Mouse (Mus musculus) kidney, adult 9 months (tissue): ENCODE data around the gene Gusb.
A peak's percentile ranks its signal among the peaks of the same experiment; 100 is the strongest.

Experiments
- DNase-seq: peaks from one replicate; pipeline ENCODE4 v3.0.0; 2022

Gusb gene

DNA sequence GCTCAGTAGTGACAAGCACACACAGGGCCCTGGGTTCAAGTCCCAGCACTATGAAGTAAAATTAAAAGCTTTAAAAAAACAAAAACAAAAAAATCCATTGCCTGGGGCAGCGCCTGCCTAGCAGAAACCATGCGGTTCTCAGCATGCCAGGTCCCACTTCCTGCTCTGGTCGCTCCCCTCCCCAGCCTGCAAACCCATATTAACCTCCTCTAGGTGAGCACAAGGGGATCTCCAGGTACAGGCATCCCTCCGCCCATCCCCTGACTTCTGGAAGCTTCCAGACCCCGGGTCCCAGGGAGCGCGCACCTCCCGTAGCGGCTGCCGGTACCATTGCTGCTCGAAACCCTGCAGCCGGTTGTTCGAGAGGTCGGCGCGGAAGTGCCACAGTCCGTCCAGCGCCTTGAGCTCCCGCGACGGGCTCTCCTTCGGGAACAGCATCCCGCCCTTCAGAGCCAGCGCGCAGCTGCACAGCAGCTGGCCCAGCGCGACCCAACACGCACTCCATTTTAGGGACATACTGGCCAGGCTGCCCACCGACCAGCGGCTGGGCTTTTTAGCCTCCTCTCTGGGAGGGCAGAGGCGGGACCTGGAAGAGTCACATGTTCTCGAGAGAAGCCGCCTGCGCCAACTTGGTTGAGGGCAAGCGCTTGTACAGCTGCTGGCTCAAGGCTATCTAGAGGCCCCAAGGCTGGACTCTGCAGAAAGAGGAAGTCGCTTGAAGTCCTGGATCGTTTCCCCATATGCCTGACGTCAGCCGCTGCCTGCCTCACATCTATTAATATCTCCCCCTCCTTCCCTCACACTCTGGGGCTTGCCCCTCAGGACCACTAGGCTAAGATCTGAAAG lies at the start of gene Gusb:
Gene Gusb, minus strand, starts transcription at position 749 of the 846 bp plus-strand sequence.
- DNase-seq, result peak; percentile 84

DNA sequence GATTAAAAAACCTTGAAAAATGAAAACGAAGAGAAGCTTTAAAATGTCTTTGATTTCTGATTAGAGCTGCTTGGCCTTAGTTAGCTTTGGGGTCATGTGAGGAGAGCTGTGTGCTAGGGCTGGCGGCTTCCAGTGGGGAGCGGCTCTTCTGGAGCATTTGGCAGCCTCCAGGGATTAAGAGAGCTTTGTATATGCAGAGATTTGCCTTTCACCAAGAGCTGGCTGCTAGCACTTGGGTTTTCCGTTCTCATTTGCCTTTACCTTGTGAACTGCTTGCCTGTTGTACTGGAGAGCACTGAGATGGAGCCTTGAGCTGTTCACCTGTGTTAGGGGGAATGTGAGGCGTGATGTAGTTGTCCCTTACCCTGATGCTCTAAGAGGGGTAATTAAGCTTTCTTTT lies 49.7 kb upstream of the Gusb start:
- DNase-seq, result no peak

DNA sequence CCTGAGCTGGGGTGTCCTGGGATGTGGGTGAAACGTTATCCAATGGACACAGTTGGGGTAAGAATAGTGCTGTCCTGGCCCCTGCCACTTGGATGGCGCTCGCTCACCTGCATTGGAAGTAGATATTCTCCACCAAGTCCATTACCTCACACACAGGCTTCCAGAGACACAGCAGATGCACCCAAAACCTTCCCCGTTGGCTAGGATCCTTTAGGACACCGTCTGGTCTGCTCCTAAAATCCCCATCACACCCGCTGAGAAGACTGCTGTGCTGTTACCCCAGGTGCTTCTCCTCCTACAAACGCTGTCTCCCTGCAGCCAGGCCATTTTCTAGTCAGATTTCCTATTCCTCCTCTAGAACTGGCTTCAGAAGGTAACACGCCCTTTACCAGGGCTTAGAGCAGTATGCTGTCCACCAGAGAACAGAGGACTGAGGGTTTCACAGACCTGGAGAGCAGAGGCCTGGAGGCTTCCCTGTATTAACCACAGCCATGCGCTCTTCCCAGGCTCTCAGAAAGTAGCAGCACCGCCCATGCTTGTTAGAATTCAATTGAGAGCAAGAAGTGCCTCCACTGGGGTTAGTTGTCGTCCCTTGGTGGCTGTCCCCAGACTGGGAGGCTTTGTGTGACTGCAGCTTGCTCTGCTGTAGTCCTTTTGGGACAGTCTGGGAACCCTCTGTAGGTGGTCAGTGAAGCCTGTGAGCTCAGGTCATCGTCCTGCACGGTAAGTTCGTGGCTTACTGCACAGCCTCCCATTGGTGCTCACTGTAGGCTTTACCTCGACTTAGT lies 48.4 kb upstream of the Gusb start:
- DNase-seq, result no peak

DNA sequence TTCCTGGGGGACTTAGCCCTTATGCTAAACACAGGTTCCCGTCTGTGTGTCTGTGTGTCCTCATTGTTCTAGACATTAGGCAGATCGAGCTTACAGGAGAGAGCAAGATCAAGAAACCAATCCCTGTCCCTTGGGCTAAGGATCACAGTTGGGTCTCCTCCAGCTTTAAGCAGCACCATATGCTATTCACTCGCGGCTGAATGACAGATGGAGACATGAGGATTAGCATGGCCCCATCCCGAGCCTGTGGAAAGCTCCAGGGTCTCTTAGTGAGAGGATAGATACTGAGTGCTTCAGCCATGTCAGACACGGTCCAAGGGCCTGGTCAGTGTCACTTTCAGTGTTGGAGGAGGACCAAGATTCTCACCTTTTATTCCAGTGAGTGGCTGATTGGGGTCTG lies 47.6 kb upstream of the Gusb start:
- DNase-seq, result no peak

DNA sequence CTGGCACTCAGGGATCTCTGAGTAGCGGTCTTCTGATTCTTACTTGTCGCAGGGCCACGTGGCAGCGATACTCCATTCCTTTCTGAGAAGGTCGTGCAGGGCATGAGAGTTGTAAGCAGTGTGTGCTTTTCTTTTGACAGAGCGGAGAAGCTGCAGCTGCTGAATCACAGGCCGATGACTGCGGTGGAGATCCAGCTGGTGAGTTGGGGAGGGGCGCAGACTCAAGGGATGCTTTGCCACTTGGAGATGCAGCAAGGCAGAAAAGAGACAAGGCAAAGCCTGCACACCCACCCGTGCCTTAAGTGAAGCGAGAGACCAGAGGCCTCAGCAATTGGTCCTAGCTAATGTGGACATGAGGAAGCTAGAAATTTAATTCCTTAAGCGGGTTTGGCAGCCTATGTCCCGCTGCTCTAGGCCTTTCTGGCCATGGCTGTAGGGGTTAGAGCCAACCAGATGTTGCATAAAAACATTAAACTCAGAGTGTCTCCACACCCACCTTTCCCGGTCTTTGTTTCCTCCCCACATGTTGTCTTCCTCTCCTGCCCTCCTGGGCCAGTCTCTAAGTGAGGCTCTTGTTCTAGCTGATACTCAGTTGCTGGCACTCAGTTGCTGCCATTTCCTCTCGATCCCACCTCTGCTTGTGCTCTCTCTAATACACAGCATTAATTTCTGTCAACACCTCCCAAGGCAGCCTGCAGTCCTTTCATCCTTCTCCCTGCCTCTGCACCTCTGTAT lies 46.1 kb upstream of the Gusb start:
- no peak for DNase-seq

DNA sequence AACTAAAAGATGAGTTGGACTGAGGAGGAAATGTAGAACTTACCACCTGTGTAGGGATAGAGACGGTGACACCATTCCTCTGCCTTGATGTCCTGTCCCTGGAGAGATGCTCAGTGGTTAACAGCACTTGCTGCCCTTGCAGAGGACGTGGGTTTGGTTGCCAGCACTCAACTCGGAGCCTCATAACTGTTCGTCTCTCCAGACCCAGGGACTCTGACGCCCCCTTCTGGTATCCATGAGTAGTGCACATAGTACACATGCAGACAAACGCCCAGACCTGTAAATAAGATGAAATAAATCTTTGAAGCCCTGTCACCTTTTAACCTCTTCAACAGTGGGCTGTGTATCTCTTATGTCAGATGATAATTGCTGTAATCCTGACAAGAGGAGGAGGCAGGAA lies 44.2 kb upstream of the Gusb start:
- no peak for DNase-seq

DNA sequence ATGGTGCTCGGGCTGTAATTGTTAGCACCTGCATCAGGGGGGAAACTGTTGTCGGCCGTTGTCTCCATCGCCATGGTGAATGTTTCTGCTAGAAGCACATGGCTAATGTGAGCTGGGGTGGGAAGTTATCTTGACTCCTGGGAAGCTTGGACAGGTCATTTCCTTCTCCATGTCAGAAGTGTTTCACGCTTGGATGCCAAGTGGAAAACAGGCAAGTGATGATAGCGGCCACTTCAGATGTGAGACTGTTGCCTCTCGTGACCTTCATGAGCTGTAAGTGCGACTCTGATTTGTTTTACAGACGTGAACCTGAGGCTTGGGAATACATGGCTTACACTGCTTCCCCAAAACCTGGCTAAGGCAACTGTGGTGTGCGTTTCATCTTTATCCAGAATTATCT lies 43.7 kb upstream of the Gusb start:
- no peak for DNase-seq

DNA sequence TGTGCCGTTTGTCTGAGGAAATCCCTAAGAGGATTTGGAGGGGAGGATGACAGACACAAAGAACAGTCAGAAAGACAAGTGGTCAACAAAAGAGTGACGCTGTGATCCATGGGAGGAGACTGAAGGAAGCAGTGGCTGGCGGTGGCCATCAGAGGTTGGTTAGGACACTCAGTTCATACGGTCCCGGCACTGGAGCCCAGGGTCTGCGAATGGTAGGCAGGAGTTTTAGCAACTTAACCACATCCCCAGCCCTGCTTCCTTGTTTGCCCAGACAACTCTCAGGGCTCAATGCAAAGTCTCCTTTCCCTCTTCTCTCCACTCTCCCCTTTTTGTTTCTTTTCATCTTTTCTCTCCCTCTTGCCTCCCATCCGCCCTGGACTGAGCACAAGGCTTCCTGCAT lies 43.3 kb upstream of the Gusb start:
- no peak for DNase-seq

DNA sequence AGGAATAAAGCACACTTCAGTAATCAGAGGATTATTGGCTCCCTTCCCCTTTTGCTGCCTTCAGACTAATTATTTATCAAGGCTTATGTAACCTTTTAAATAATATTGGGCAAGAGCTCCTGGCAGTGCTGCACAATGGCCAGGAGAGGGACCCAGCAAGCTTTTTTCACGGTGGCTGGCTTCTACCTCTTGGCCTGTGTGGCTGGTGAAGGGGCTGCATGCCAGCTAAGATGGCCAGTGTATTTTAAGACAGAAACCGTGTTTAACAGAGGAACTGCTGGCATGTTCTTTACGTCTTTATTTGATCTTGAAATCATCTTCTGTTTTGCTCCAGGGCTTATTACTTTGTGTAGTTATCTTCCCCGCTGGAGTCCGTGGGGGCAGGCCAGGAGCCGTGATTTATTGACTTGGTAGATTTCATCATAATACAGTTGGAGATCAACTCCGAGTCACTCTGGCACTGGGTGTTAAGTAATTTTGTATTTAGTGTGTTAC lies 41.4 kb upstream of the Gusb start:
- DNase-seq, result peak; percentile 94

DNA sequence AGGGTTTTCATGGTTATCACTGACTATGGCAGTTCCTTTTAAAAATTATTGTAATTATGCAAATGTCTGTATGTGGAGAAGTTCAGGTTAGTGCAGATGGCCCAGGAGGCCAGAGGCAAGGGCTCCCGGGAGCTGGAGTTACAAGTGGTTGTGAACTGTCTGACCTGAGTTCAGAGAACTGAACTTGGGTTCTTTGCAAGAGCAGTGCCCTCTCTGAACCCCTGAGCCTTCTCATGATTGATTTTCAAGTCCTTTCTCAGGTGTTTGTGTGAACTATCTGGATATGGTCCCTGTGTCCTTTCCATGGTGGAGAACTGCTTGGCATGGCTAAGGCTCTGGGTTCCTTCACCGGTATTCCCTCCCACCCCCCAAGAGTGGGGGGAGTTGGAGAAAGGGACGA lies 40.9 kb upstream of the Gusb start:
- peak; percentile 51 for DNase-seq

DNA sequence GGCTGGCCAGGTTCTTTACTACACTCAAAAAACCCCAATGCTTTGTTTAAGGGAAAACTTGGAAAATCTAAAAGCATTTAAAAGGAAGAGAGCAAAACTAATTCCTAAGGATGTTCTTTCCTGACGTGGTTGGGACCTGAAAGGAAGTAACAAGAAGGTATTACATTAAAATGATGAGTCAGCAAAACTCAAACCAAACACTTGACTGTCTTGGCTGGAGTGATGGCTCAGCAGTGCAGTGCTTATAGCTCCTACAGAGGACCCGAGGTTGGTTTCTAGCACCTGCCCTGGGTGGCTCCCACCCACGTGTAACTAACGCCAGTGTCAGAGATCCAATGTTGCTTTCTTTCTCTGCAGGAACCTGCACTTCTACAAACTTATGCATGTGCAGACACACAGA lies 38.4 kb upstream of the Gusb start:
- DNase-seq, result no peak

DNA sequence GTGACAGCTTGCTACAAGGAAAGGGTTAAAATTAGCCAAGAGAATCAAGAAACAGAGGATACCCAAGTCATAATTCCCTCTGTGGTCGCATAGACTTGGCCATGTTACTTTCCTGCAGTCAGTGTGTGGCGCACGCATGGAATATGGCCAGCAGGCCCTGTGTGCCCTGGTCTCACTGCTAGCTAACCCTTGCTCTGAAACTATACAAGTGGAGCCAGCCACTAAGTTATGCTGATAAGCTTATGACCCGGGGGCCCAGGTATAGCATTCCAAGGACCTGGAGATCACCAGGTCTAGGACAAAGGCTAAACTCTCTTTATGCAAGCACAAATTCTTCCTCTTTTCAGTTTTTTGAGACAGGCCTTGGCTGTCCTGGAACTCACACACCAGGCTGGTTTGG lies 37.9 kb upstream of the Gusb start:
- no peak for DNase-seq

DNA sequence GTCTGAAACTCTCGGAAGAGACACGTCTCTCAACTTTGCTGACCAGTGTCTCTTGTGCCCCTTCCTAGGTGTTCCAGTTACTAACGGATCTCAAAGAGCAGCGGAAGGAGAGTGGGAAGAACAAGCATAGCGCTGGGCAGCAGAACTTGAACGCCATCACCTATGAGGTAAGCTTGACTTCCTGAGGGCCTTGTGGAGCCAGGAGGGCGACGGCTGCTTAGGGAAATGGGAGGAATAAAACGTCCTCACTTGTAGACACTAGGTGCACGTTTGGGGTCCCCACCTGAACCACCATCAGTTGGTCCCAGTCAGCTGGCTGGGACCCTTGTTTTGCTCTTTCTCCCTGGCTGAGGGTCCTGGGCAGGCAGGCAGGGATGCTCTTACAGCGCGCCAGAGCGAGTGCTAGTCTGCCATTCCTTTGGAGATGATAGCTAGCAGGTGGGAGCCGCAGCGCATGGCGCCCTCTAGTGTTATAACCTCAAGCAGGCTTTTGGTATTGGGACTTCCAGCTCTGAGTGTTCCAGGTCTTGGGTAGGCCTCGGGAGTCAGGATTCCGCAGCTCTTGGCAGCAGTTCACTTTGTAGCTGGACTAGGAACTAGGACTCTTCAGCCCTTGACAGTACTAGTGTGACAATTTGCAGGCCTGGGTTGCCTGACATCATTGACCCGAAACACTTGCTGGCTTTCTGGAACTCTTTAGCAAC lies 35.1 kb upstream of the Gusb start:
- peak; percentile 83 for DNase-seq

DNA sequence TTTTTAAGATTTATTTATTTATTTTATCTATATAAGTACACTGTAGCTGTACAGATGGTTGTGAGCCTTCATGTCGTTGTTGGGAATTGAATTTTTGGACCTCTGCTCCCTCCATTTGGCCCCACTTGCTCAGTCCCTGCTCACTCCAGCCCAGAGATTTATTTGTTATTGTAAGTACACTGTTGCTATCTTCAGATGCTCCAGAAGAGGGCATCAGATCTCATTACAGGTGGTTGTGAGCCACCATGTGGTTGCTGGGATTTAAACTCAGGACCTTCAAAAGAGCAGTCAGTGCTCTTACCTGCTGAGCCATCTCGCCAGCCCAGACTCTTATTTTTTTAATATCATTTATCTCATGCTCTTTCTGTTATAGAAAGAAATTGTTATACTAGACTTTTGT lies 33.5 kb upstream of the Gusb start:
- peak; percentile 55 for DNase-seq

DNA sequence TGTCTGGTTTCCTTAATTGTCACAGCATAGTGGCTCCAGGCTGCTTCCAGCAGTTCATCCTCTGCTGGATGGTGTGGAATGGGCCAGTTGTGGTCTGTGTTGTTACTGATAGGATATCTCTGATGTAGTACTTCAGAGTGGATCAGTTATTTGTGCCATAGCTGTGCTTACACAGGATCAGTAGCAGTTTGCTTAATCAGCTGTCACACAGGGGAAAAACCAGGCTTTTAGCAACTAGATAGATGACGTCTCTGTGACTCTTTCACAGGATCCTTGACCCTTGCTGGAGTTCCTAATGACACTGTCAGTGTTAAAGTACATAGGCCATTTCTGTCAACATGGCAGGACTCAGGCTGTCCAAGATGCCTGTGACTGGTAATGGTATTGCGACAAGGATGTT lies 31.0 kb upstream of the Gusb start:
- DNase-seq, result no peak

DNA sequence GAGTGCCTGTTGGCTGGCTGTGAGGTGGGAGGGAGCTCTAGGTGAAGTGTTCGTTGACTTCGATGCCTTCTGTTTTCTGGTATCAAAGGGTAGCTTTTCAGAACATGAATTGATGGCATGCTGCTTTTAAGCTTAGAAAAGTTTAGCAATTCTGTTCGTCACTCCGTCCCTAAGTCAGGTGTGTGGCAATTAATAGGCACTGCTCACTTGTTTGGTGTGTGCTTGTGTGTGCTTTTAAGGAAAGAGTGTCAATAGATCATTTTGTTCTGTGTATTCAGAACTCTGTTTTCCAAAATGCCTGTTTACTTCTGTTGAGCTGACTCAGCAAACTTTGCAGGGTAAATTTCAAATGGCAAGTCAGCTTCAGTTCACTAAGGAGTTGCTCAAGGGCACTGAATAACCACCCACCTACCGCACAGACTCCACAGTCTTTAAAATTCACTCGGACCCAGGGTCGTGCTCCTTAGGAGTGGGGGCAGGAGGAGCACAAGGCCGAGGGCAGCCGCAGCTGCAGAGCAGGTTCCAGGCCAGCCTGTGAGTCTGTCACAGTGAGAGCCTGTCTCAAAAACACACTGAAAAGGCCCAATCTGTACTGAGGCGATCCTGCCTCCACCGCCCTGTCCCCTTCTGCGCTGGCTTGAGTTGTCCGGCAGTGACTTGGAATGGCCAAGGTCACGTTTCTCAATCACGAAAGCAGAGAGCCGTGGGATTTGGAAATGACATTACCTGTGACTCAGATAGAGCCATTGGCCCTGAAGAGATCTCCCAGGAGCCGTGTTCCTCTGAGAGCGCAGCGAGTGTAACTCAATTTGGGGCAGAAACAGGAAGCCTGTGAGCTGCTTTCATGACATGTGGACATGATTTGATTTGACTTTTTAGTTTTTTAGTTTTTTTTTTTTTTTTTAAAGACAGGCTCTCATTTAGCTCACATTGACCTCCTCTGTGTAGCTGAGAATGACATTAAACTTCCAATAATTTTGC lies 28.9 kb upstream of the Gusb start:
- no peak for DNase-seq

DNA sequence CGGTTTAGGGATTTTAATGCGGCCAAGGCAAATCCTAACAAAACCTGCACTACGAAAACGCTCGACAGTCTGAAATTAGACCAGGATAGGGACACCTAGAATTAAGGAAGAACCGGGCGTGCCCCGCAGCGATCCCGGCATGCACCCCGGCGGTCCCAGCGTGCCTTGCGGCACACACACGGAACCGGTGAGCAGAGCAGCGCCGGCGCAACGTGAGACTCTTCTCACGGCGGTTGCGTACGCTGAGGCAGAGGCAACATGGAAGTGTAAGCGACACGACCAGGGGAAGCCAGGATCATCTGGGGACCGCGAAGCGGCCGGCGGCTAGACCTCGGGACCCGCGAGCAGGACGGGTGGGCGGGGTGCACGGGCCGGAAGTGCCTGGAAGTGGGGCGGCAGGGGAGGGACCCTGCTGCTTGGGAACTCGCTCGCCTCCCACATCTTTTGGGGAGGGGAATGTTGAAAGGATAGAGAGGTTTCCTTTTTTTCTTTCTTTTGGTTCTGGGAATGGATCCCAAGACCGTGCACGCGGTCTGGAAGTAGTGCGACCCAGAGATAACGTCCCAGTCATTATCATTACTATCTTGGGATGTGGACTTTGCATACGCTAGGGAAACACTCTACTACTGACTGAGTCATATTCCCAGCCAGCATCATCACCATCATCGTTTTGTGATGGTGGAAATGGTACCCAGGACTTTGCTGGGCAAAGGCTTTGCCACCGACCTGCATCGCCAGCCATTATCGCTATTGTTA lies 26.5 kb upstream of the Gusb start, which contains the start of the genes Asl and Crcp:
Gene Asl, minus strand, starts transcription at position 106 of the 756 bp plus-strand sequence.
Gene Crcp, plus strand, starts transcription at position 149 of the 756 bp plus-strand sequence.
- DNase-seq, result peak; percentile 87

DNA sequence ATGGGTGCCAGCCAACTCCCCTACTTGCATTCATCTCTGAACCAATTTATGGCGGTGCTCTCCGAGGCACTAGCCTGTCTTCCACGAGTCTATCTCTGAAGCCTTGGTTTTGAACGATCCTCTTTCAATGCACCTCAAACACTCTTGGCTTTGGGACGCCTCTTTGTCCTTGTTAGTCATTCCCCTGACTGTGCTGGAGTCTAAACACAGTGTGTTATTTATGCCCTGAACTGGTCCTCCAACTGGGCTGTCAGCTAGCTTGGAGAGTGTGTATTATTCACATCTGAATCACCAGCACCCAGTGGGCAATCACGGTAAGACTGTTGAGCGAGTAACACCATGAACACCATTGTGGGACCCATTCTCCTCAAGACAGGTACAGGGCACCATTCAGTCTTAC lies 24.8 kb upstream of the Gusb start:
- DNase-seq, result no peak

DNA sequence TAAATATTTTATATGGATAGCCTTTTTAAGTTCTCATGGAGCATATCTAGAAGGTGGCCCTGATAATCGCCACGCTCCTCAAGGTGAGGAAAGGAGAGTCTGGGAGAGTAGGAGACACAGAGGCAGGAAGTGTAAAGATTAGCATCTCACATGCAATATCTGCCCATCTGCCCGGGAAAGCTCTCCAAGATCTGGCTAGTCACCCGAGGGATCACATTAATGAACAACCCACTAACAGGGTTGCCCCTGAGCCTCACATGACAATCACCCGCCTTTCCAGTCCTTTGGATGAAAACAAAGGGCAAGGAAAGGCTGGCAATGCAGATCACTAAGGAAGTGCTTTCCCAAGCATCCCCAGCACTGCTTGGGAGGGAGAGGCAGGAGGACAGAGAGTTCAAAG lies 24.3 kb upstream of the Gusb start:
- DNase-seq, result peak; percentile 92

DNA sequence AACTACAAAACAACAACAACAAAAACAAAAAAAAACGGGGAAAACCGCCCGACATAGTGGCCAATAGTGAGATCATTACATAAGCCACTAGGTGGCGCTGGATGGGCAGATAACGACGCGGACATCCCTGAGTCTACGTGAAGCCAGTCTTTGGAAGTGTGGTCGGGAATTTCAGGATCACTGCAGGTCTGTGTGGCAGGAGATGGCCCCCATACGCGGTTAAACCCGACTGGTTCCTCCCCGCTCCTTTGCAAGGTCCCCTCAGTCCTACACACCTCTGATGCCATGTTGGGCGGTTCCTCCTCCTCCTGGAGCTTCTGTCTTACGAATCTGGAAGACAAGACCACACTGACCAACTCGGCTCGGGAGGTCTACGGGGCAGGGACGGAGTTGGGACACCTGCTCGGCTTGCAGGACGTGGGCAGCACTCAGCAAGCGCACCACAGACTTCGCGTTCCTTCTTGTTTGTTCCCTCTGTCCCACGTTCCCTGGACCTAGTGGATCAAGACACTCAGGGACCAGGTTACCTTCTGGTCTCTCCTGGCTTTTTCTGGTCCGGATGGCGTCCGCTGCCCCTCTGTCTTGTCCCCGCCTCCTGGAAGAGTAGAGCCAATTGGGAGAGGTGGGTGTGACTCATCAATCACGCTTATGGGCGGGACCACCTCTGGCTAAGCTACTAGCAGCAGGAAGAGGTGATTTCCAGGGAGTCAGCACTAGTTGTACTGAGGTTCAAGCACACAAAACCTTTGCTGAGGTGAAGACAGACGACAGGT lies 21.1 kb upstream of the Gusb start:
- DNase-seq, result peak; percentile 98
